Mouse (Mus musculus): ENCODE measurements around the gene Tcaim. TPM values are rescaled to one million over a fixed set of nuclear protein-coding genes. Genes with fewer than 3 reads are reported as not detected.

The Tcaim gene
- polyA plus RNA-seq, 1 experiment, result 3.9 TPM

GRCm38 (mm10) chr9:122815239-122815851 is 10.0 kb downstream of the Tcaim start:
- no peak overlapping the region for H3K4me3 ChIP-seq (replicated peaks; ENCODE audit: extremely low read depth, low read depth, low read length)
- 77% methylated on average over 4 of the region's 4 CpGs for WGBS
- no peak for DNase-seq
- TF ChIP-seq CTCF (IDR thresholded peaks at IDR 0.05; ENCODE audit: insufficient read depth, low read length), result no peak
- no peak for TF ChIP-seq POLR2A (IDR thresholded peaks at IDR 0.05; ENCODE audit: borderline replicate concordance, extremely low read depth, low read depth, low read length)
- H3K4me1 ChIP-seq (ENCODE audit: control insufficient read depth, insufficient read depth, low read length), result no peaks in the 10 kb centered on the region

DNA sequence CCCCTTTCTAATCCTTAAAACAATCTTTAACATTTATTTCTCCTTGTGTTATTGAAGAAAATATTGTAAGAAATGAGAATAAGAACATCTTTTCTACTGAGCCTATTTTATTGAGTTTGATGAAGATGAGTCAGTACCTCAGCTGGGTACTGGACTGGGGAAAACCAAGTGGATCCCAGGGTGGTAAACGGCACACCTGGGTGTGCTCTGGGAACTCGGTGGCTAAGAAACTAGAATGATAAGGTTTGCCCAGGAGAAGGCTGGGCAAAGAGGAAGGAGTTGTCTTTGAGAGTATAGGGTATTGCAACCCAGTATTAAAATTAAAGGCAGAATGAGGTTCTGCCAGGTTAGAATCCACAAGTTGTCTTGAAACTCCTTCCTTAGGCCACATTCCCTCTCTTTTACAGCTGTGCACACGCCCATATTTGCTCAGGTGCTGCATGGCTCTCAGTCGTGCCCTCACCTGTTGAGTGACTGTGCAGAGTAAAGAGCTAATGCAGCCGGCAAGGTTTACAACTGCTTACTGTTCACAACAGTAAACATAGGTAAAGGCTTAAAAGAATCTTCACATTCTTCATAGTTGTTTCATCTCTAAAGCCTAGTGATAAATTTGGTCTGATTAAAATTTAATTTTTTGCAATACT is 18.2 kb downstream of the Tcaim start:
- no peak for TF ChIP-seq POLR2A (IDR thresholded peaks at IDR 0.05; ENCODE audit: borderline replicate concordance, extremely low read depth, low read depth, low read length)
- no peak for TF ChIP-seq CTCF (IDR thresholded peaks at IDR 0.05; ENCODE audit: insufficient read depth, low read length)
- no peak for DNase-seq
- no peaks in the 10 kb centered on the region for H3K4me1 ChIP-seq (ENCODE audit: control insufficient read depth, insufficient read depth, low read length)
- WGBS, result 68% methylated on average over 5 of the region's 5 CpGs
- no peak overlapping the region for H3K4me3 ChIP-seq (replicated peaks; ENCODE audit: extremely low read depth, low read depth, low read length)

- TF ChIP-seq CTCF (IDR thresholded peaks at IDR 0.05; ENCODE audit: insufficient read depth, low read length) (no peak), POLR2A (IDR thresholded peaks at IDR 0.05; ENCODE audit: borderline replicate concordance, extremely low read depth, low read depth, low read length) (no peak)
- no peak for DNase-seq
- no peaks in the 10 kb centered on the region for H3K4me1 ChIP-seq (ENCODE audit: control insufficient read depth, insufficient read depth, low read length)
- WGBS, result 75% methylated on average over 4 of the region's 4 CpGs
- H3K4me3 ChIP-seq (replicated peaks; ENCODE audit: extremely low read depth, low read depth, low read length), result no peak overlapping the region
Measured at GRCm38 (mm10) chr9:122826743-122827142, 21.4 kb downstream of the Tcaim start.

DNA sequence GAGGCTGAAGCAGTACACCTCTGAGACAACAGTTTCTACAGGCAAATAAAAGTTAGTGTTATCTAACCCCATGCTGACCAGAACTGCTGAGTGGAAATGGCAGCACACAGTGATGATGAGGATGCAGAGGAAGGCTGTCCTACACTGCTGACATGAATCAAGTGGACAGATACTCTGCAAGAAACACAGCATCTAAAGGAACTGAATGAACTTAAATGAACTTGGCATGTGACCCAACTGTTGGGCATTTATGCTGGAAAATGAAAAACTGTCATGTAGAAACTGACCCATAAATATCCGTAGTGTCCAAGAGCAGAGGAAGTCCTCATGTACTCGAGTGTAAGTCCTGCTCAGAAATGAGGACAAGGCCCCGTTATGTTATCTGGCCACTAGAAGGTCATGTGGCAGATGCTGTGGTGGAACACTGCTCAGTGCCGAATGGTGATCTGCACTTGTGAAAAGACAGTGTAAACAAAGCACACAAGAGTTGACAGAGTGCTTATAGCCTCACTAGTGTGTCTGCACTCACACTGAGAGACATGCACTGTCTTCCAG is 24.6 kb downstream of the Tcaim start:
- WGBS, result 42% methylated on average over 4 of the region's 4 CpGs
- H3K4me3 ChIP-seq (replicated peaks; ENCODE audit: extremely low read depth, low read depth, low read length), result no peak overlapping the region
- no peaks in the 10 kb centered on the region for H3K4me1 ChIP-seq (ENCODE audit: control insufficient read depth, insufficient read depth, low read length)
- TF ChIP-seq CTCF (IDR thresholded peaks at IDR 0.05; ENCODE audit: insufficient read depth, low read length) (no peak), POLR2A (IDR thresholded peaks at IDR 0.05; ENCODE audit: borderline replicate concordance, extremely low read depth, low read depth, low read length) (no peak)
- DNase-seq, result no peak

DNA sequence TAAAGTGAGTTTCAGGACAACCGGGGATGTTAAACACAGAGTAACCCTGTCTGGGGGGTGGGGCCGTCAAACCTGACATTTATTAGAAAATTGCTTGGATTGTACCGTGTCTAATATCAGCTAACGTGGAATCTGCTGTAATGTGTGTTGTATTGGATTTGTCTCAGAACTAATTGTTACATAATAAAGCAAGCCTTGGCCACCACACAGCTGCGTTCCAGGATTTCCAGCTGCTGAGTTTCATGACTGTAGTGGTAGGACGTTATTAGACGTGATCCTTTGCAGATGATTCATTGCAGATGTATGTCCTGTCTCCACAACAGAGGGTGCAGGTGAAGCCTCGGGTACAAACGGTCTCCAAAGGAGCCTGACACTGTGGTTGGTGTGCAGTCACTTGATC is 30.8 kb downstream of the Tcaim start:
- no peak for DNase-seq
- TF ChIP-seq POLR2A (IDR thresholded peaks at IDR 0.05; ENCODE audit: borderline replicate concordance, extremely low read depth, low read depth, low read length), result no peak
- TF ChIP-seq CTCF (IDR thresholded peaks at IDR 0.05; ENCODE audit: insufficient read depth, low read length), result no peak
- no peak overlapping the region for H3K4me3 ChIP-seq (replicated peaks; ENCODE audit: extremely low read depth, low read depth, low read length)
- WGBS, result 65% methylated on average over 9 of the region's 9 CpGs
- peaks cover 2% of the 10 kb centered on the region; the same call in 1 of the 2 replicates for H3K4me1 ChIP-seq (ENCODE audit: control insufficient read depth, insufficient read depth, low read length)

DNA sequence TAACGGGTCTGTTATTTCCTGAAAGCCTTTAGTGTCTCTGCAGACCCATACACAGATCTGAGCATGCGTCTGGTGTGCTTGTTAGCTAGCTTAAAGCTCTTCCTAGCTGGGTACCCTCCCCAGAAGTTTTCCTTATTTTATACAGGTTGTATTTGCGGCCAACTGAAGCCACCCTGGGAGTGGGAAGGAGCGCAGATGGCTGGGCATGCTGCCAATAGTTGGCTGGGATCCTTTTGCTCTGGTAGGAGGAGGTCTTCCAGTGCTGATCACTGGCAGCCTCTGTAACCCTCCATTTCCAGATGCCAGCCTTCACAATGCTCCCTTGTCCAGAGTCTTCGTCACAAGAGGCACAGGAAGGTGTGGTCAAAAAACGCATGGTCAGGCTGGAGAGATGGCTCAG is 31.5 kb downstream of the Tcaim start:
- WGBS, result 29% methylated on average over 6 of the region's 6 CpGs
- no peak overlapping the region for H3K4me3 ChIP-seq (replicated peaks; ENCODE audit: extremely low read depth, low read depth, low read length)
- no peak for DNase-seq
- H3K4me1 ChIP-seq (ENCODE audit: control insufficient read depth, insufficient read depth, low read length), result peaks cover 2% of the 10 kb centered on the region; the same call in 1 of the 2 replicates
- TF ChIP-seq CTCF (IDR thresholded peaks at IDR 0.05; ENCODE audit: insufficient read depth, low read length), result no peak
- TF ChIP-seq POLR2A (IDR thresholded peaks at IDR 0.05; ENCODE audit: borderline replicate concordance, extremely low read depth, low read depth, low read length), result no peak

DNA sequence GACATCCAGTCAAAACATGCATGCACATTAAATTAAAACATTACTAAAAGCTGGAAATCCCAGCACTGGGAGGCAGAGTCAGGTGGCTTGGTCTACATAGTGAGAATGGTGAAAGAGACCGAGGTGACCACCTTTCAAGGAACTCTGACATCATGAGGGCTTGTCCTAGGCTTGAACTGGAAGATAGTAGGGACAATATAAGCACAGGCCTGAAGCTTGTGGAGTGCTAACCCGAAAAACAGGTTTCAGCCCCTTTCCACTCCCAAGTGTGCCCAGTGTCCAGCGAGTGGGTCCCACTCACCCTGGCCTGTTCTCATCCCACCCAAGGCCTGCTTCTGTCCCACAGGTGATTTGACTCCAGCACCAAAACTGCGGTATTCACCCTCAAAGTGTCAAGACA is 31.9 kb downstream of the Tcaim start:
- no peak for TF ChIP-seq CTCF (IDR thresholded peaks at IDR 0.05; ENCODE audit: insufficient read depth, low read length)
- no peak for TF ChIP-seq POLR2A (IDR thresholded peaks at IDR 0.05; ENCODE audit: borderline replicate concordance, extremely low read depth, low read depth, low read length)
- DNase-seq, result no peak
- 69% methylated on average over 4 of the region's 4 CpGs for WGBS
- H3K4me1 ChIP-seq (ENCODE audit: control insufficient read depth, insufficient read depth, low read length), result peaks cover 2% of the 10 kb centered on the region; the same call in 1 of the 2 replicates
- H3K4me3 ChIP-seq (replicated peaks; ENCODE audit: extremely low read depth, low read depth, low read length), result no peak overlapping the region

DNA sequence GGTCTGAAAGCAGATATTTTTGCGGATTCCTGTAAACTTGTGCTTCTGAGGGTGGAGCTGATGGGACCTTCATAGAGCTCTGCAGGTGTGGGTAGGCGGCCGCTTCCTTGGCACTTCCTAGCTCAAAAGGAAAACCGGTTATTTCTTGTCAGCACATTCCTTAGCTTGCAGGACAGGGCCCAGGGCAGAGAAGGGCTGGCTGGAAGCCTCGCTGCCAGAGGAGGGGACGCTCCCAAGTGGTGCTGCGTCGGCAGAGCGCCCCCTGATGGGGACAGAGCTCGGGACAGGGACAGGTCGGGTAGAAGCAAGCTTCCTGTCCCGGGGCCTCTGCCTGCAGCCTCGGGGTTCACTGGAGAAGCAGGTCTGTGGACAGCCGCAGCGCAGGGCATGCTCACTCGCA is 32.3 kb downstream of the Tcaim start:
- 29% methylated on average over 16 of the region's 16 CpGs for WGBS
- peak; percentile 62 for DNase-seq
- Histone ChIP-seq H3K4me3 (replicated peaks; ENCODE audit: extremely low read depth, low read depth, low read length) (peak overlapping the region; percentile 39), H3K4me1 (ENCODE audit: control insufficient read depth, insufficient read depth, low read length) (peaks cover 2% of the 10 kb centered on the region; the same call in 1 of the 2 replicates)
- no peak for TF ChIP-seq POLR2A (IDR thresholded peaks at IDR 0.05; ENCODE audit: borderline replicate concordance, extremely low read depth, low read depth, low read length)
- TF ChIP-seq CTCF (IDR thresholded peaks at IDR 0.05; ENCODE audit: insufficient read depth, low read length), result 0 out of 2 replicates have a peak, but pooled peaks have one; percentile 28

GRCm38 (mm10) chr9:122843760-122844159 is 38.4 kb downstream of the Tcaim start, which contains the start of gene Gm35549:
Gm35549 (minus strand) TSS chr9:122844035.
- WGBS, result 57% methylated on average over 3 of the region's 3 CpGs
- DNase-seq, result peak; percentile 31
- TF ChIP-seq POLR2A (IDR thresholded peaks at IDR 0.05; ENCODE audit: borderline replicate concordance, extremely low read depth, low read depth, low read length) (no peak), CTCF (IDR thresholded peaks at IDR 0.05; ENCODE audit: insufficient read depth, low read length) (no peak)
- Histone ChIP-seq H3K4me3 (replicated peaks; ENCODE audit: extremely low read depth, low read depth, low read length) (no peak within 1 kb of the TSS), H3K4me1 (ENCODE audit: control insufficient read depth, insufficient read depth, low read length) (no peaks in the 10 kb centered on the region)

All from lung, adult 2 months (tissue).